Mouse (Mus musculus): ENCODE data around the gene Gm17175. TPM values are rescaled to one million over a fixed set of nuclear protein-coding genes. Genes with fewer than 3 reads are reported as not detected.
"Not testable (repeated sequence)": the region's sequence is repeated elsewhere in the genome, so short reads cannot be mapped to it uniquely, and the experiment has no call there.

Gene Gm17175
- not detected for total RNA-seq (2021)

DNA sequence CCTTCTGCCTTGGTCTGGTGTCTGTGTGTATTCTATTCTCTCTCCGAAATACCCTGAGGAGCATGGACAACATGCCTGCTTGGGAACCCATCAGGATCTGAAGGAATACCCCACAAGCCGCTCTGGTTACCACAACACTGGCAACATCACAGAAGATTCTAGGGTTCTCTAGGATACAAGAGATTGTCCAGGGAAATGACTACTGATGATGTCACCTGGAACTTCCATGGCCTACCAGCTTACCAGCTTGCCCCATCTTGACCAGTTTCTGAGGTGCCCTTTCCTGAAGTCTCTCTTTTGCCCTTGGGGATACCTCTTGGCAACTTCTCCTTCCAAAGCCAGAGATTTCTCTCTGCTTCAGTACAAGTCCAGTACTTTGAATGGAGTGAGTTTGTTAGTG, at the start of gene Gm17175:
Gene Gm17175 (minus strand): TSS at position 101 of the 400 bp plus-strand sequence.
- intact Hi-C loops (cut with DNase I); DNase-seq: not testable (repeated sequence)

DNA sequence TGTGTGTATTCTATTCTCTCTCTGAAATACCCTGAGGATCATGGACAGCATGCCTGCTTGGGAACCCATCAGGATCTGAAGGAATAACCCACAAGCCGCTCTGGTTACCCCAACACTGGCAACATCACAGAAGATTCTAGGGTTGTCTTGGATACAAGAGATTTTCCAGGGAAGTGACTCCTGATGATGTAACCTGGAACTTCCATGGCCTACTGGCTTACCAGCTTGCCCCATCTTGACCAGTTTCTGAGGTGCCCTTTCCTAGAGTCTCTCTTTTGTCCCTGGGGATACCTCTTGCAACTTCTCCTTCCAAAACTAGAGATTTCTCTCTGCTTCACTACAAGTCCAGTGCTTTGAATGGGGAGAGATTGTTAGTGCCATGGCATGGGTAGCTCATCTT, 37.3 kb upstream of the Gm17175 start, which contains the start of gene Gm17078:
Gene Gm17078 (minus strand): TSS at position 101 of the 400 bp plus-strand sequence.
- DNase-seq = no peak
- intact Hi-C loops (cut with DNase I) = no loop called here

DNA sequence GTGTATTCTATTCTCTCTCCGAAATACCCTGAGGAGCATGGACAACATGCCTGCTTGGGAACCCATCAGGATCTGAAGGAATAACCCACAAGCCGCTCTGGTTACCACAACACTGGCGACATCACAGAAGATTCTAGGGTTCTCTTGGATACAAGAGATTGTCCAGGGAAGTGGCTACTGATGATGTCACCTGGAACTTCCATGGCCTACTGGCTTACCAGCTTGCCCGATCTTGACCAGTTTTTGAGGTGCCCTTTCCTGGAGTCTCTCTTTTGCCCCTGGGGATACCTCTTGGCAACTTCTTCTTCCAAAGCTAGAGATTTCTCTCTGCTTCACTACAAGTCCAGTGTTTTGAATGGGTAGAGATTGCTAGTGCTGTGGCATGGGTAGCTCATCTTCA, 18.2 kb upstream of the Gm17175 start, which contains the start of gene Gm17174:
Gene Gm17174 (minus strand): TSS at position 101 of the 400 bp plus-strand sequence.
- intact Hi-C loops (cut with DNase I); DNase-seq: not testable (repeated sequence)

DNA sequence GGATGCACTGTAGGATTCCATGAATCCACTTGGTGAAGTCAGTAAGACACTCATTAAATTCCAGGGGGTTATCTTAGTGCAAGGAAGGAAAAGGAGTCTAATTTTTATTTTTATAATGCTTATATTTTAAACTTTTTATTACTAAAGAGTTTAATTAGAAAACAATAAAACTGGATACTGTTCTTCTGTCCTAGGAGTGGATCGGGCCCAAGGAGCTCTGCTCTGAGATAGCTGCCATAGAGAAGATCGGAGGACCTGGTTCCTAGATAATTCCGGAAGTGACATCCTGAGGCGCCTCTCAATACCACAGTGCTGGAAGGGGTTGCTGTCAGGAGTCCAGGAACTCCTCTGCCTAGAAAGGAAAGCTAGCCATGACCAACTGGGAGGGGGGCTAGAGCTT, 21.4 kb downstream of the Gm17175 start, which contains the start of gene Gm5622:
Gene Gm5622 (plus strand): TSS at position 301 of the 400 bp plus-strand sequence.
- no peak for DNase-seq
- intact Hi-C loops (cut with DNase I) = no loop called here

Other genes with a start within 250 kb of the Gm17175 start
- gene Gm7247, start 212.3 kb downstream of the Gm17175 start, total RNA-seq (2021) = not detected
- not detected for gene Vmn2r88, start 163.2 kb downstream of the Gm17175 start, total RNA-seq (2021)
- gene Vmn2r89, start 122.2 kb downstream of the Gm17175 start, total RNA-seq (2021) = not detected
- gene Gm5622, start 21.3 kb downstream of the Gm17175 start, total RNA-seq (2021) = not detected
- gene Gm17174, start 18.1 kb upstream of the Gm17175 start, total RNA-seq (2021) = not detected
- gene Gm17078, start 37.2 kb upstream of the Gm17175 start, total RNA-seq (2021) = not detected
- gene Gm4181, start 61.6 kb upstream of the Gm17175 start, total RNA-seq (2021) = not detected
- gene Gm17079, start 121.4 kb upstream of the Gm17175 start, total RNA-seq (2021) = not detected
- gene Gm5800, start 143.1 kb upstream of the Gm17175 start, total RNA-seq (2021) = not detected
- gene Ang4, start 199.5 kb upstream of the Gm17175 start, total RNA-seq (2021) = not detected
- not detected for gene AY358078, start 226.0 kb upstream of the Gm17175 start, total RNA-seq (2021)